Mouse (Mus musculus): ENCODE measurements around the gene Neurl1b. TPM values are rescaled to one million over a fixed set of nuclear protein-coding genes. Genes with fewer than 3 reads are reported as not detected.

The Neurl1b gene
- polyA plus RNA-seq, 1 experiment: 7.9 TPM

DNA sequence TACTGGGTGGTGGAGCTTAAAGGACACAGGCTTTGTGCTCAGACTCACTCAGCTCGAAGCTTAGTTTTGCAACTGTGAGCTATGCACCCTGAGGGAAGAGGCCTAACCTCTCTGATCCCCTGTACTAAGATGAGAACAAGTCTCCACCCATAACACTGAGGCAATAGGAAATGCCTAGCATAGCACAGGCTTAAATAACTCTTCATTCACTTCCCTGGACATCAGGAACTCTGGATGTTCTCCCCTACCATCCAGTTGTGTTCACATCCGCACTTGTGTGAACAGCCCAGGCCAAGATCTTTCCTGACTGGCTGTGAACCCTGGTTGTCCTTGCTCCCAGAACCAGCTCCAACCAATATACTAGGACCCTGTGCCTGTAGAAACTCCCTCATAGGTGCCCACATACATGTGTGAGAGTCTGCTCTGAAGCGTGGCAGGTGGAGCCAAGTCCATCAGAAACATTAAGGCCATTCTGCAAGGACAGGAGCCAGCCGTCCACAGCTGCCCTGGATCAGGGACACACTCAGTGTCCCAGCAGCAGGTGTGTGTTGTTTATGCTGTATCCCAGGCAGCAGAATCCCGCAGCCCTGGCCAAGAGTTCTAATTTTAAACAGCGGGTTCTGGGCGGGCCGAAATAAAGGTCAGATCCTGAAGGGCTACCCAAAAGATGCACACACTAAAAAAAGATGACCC, 74.2 kb downstream of the Neurl1b start:
- no peak overlapping the region for H3K27ac ChIP-seq (ENCODE audit: insufficient read depth, low read length)
- no peaks in the 10 kb centered on the region for H3K36me3 ChIP-seq (ENCODE audit: control insufficient read depth, insufficient read depth, low read length)
- no peaks in the 10 kb centered on the region for H3K4me1 ChIP-seq (ENCODE audit: control insufficient read depth, insufficient read depth, insufficient read length)
- no peak overlapping the region for H3K4me3 ChIP-seq (ENCODE audit: extremely low read depth, insufficient read depth, insufficient read length)
- no peak for DNase-seq (ENCODE audit: low read depth in 1 of 2, low spot score in 2 of 2)
- no peaks in the 10 kb centered on the region for H3K27me3 ChIP-seq (ENCODE audit: control insufficient read depth, insufficient read depth, low read length)
- TF ChIP-seq CTCF (IDR thresholded peaks at IDR 0.05; ENCODE audit: extremely low read depth, insufficient read depth, insufficient read length, insufficient replicate concordance) (no peak), POLR2A (IDR thresholded peaks at IDR 0.05; ENCODE audit: low read depth, low read length) (no peak)
- 85% methylated on average over 8 of the region's 8 CpGs for WGBS

DNA sequence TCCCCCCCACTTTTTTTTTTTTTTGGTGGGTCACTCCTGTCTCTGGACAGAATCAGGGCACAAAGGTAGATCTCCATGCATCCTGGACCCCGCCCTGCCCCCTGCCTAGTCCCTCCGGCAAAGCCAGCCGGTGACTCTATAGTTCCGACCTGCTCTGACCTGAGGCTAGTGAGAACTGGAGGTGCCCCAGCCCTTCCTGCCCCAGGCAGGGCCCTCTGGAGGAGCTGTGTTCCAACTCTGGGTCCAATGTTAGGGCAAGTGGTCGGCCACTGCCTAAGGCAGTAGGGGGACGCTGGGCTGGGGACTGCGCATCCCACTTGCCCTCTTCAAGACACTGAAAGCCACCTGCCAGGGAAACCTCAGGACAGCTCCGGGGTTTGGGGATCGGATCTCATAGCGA, 75.4 kb downstream of the Neurl1b start:
- Histone ChIP-seq H3K4me1 (ENCODE audit: control insufficient read depth, insufficient read depth, insufficient read length) (no peaks in the 10 kb centered on the region), H3K36me3 (ENCODE audit: control insufficient read depth, insufficient read depth, low read length) (no peaks in the 10 kb centered on the region), H3K27me3 (ENCODE audit: control insufficient read depth, insufficient read depth, low read length) (no peaks in the 10 kb centered on the region), H3K27ac (ENCODE audit: insufficient read depth, low read length) (no peak overlapping the region), H3K4me3 (ENCODE audit: extremely low read depth, insufficient read depth, insufficient read length) (no peak overlapping the region)
- no peak for DNase-seq (ENCODE audit: low read depth in 1 of 2, low spot score in 2 of 2)
- TF ChIP-seq POLR2A (IDR thresholded peaks at IDR 0.05; ENCODE audit: low read depth, low read length): no peak
- no peak for TF ChIP-seq CTCF (IDR thresholded peaks at IDR 0.05; ENCODE audit: extremely low read depth, insufficient read depth, insufficient read length, insufficient replicate concordance)
- 96% methylated on average over 10 of the region's 10 CpGs for WGBS

DNA sequence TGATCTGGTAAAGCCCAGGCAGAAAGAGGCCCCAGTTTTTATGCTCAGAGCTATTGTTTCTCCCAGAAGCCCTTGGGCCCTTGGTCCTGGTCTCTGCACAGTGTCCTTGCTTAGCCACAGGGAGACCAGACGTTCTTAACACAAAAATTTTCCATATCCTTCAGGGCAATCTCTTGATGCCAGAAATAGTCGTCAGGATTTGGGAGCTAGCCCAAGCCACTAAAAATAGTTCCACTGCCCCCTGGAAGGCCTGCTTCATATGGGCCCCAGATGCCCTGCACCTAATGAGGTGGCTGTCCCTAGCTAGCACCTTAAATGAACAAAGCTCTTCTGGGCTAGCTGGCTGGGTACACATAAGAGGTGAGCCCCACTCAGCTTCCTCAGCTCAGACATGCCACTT, 76.3 kb downstream of the Neurl1b start:
- Histone ChIP-seq H3K4me1 (ENCODE audit: control insufficient read depth, insufficient read depth, insufficient read length) (no peaks in the 10 kb centered on the region), H3K4me3 (ENCODE audit: extremely low read depth, insufficient read depth, insufficient read length) (no peak overlapping the region), H3K27me3 (ENCODE audit: control insufficient read depth, insufficient read depth, low read length) (no peaks in the 10 kb centered on the region), H3K36me3 (ENCODE audit: control insufficient read depth, insufficient read depth, low read length) (no peaks in the 10 kb centered on the region), H3K27ac (ENCODE audit: insufficient read depth, low read length) (no peak overlapping the region)
- 74% methylated on average over 2 of the region's 2 CpGs for WGBS
- DNase-seq (ENCODE audit: low read depth in 1 of 2, low spot score in 2 of 2): no peak
- TF ChIP-seq CTCF (IDR thresholded peaks at IDR 0.05; ENCODE audit: extremely low read depth, insufficient read depth, insufficient read length, insufficient replicate concordance) (no peak), POLR2A (IDR thresholded peaks at IDR 0.05; ENCODE audit: low read depth, low read length) (no peak)

GRCm38 (mm10) chr17:26492246-26492645, 77.6 kb downstream of the Neurl1b start:
- H3K36me3 ChIP-seq (ENCODE audit: control insufficient read depth, insufficient read depth, low read length): no peaks in the 10 kb centered on the region
- DNase-seq (ENCODE audit: low read depth in 1 of 2, low spot score in 2 of 2): no peak
- no peak overlapping the region for H3K27ac ChIP-seq (ENCODE audit: insufficient read depth, low read length)
- no peak overlapping the region for H3K4me3 ChIP-seq (ENCODE audit: extremely low read depth, insufficient read depth, insufficient read length)
- TF ChIP-seq CTCF (IDR thresholded peaks at IDR 0.05; ENCODE audit: extremely low read depth, insufficient read depth, insufficient read length, insufficient replicate concordance) (no peak), POLR2A (IDR thresholded peaks at IDR 0.05; ENCODE audit: low read depth, low read length) (no peak)
- 92% methylated on average over 3 of the region's 3 CpGs for WGBS
- no peaks in the 10 kb centered on the region for H3K27me3 ChIP-seq (ENCODE audit: control insufficient read depth, insufficient read depth, low read length)
- no peaks in the 10 kb centered on the region for H3K4me1 ChIP-seq (ENCODE audit: control insufficient read depth, insufficient read depth, insufficient read length)

DNA sequence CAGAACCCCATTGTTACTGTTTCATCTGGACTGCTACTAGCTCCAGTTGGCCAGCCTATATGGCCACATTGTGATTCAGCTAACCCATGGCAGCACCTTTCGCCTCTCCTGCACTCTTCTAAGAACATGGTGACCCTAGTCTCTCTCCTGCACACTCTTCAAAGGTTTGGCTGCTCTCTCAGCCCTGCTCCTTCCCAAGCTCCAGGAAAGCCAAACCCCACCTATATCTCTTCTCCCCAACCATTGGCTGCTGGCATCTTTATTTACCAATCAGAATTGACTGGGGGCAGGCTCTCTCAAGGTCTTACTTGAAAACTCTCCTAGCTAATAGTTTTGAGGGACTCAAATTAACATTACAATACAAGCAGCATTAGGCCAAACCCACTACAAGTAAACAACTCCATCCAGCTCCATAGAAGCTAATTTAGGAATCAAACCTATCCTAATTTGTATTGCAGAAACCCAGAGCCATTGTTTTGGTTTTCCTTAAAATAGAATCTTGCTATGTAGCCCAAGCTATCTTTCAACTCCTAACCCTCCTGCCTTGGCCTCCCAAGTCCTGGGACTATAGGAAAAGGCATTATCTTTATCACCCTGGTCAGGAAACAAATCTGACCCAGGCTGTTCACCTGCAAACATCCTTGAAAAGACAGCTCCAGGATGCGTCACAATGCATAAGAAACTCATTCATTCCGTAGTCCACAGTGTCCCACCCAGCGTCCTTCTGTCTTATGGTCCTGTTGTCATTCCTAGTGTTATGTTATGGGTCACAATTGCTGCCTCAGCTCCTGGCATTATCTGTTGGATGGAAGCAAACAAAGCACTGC, 80.2 kb downstream of the Neurl1b start:
- Histone ChIP-seq H3K4me3 (ENCODE audit: extremely low read depth, insufficient read depth, insufficient read length) (no peak overlapping the region), H3K27ac (ENCODE audit: insufficient read depth, low read length) (no peak overlapping the region), H3K36me3 (ENCODE audit: control insufficient read depth, insufficient read depth, low read length) (no peaks in the 10 kb centered on the region), H3K4me1 (ENCODE audit: control insufficient read depth, insufficient read depth, insufficient read length) (no peaks in the 10 kb centered on the region), H3K27me3 (ENCODE audit: control insufficient read depth, insufficient read depth, low read length) (no peaks in the 10 kb centered on the region)
- TF ChIP-seq POLR2A (IDR thresholded peaks at IDR 0.05; ENCODE audit: low read depth, low read length): no peak
- no peak for TF ChIP-seq CTCF (IDR thresholded peaks at IDR 0.05; ENCODE audit: extremely low read depth, insufficient read depth, insufficient read length, insufficient replicate concordance)
- DNase-seq (ENCODE audit: low read depth in 1 of 2, low spot score in 2 of 2): no peak
- 86% methylated on average over 4 of the region's 4 CpGs for WGBS

Other genes starting within 250 kb of the Neurl1b start
- gene Pdia2, start 215.7 kb upstream of the Neurl1b start, polyA plus RNA-seq (2012; rRNA removed): 47.8 and 49.0 TPM in 2 replicates
- 11.5 and 16.1 TPM in 2 replicates for gene Rgs11, start 211.9 kb upstream of the Neurl1b start, polyA plus RNA-seq (2012; rRNA removed)
- 7.7 and 15.8 TPM in 2 replicates for gene Arhgdig, start 207.0 kb upstream of the Neurl1b start, polyA plus RNA-seq (2012; rRNA removed)
- gene Fam234a, start 170.6 kb upstream of the Neurl1b start, polyA plus RNA-seq (2012; rRNA removed): 22.9 and 26.4 TPM in 2 replicates
- 13.8 and 14.5 TPM in 2 replicates for gene Luc7l, start 161.9 kb upstream of the Neurl1b start, polyA plus RNA-seq (2012; rRNA removed)
- gene Ergic1, start 146.7 kb downstream of the Neurl1b start, polyA plus RNA-seq (2012; rRNA removed): 39.2 and 47.4 TPM in 2 replicates
- 44.3 and 55.8 TPM in 2 replicates for gene Dusp1, start 147.3 kb downstream of the Neurl1b start, polyA plus RNA-seq (2012; rRNA removed)
- 150 and 192 TPM in 2 replicates for gene Atp6v0e, start 248.4 kb downstream of the Neurl1b start, polyA plus RNA-seq (2012; rRNA removed)